Mouse (Mus musculus) intestine, embryonic 14.5 days (tissue): ENCODE measurements at regions not wholly inside any gene's neighbourhood (a gene's known extent, or its start where the extent isn't known, plus 50 kb on each side); places are given as distances from the start of the nearest gene placed in this dataset.

Experiments
- ATAC-seq: fragments of 200-750 bp; cut with Nextera tagmentation; replicated peaks from 2 replicates; pipeline ENCODE4 v1.8.0; 2017; ENCODE audit warnings: low read depth, moderate number of reproducible peaks, moderate TSS enrichment, moderate library complexity; ENCODE audit not compliant: low FRiP score, low TSS enrichment
- DNase-seq: peaks from one replicate; pipeline ENCODE4 v3.0.0-alpha.2; 2018; ENCODE audit warnings: low spot score
- H3K27ac ChIP-seq: fragments of 300-500 bp; sonication (generic); 2 replicates; pipeline ENCODE4 v1.5.1; 2014; ENCODE audit warnings: low read depth, mild to moderate bottlenecking, control low read depth
- H3K27me3 ChIP-seq: fragments of 300-500 bp; sonication (generic); replicated peaks from 2 replicates; pipeline ENCODE4 v1.6.1; 2014; ENCODE audit warnings: low read length, control low read depth; ENCODE audit not compliant: control insufficient read depth, insufficient read depth
- H3K36me3 ChIP-seq: fragments of 300-500 bp; sonication (generic); 2 replicates; pipeline ENCODE4 v1.6.1; 2014; ENCODE audit warnings: low read length, control low read depth; ENCODE audit not compliant: control insufficient read depth, insufficient read depth
- H3K4me1 ChIP-seq: fragments of 300-500 bp; sonication (generic); replicated peaks from 2 replicates; pipeline ENCODE4 v1.6.1; 2014; ENCODE audit warnings: low read length, control low read depth, mixed read lengths; ENCODE audit not compliant: control insufficient read depth, insufficient read depth
- H3K4me2 ChIP-seq: fragments of 300-500 bp; sonication (generic); 2 replicates; pipeline ENCODE4 v1.6.1; 2014; ENCODE audit warnings: low read length
- H3K4me3 ChIP-seq: fragments of 300-500 bp; sonication (generic); 2 replicates; pipeline ENCODE4 v1.5.1; 2014; ENCODE audit warnings: low read depth, low read length, control low read depth, mixed read lengths
- H3K9ac ChIP-seq: fragments of 300-500 bp; sonication (generic); 2 replicates; pipeline ENCODE4 v1.6.1; 2014; ENCODE audit warnings: mild to moderate bottlenecking, low read length
- H3K9me3 ChIP-seq: fragments of 300-500 bp; sonication (generic); 2 replicates; pipeline ENCODE4 v1.6.1; 2016; ENCODE audit warnings: low read length, control low read depth; ENCODE audit not compliant: control insufficient read depth
- WGBS: fragments of 180-500 bp; shearing (Covaris S2); extraction: QIAGEN DNeasy Blood & Tissue Kit; methylation state at CpG from one replicate; pipeline ENCODE4 v1.1.7; 2014; 5-methylcytosine and 5-hydroxymethylcytosine counted together

- no peaks in the 10 kb centered on the region for H3K4me1 ChIP-seq
- no peaks in the 10 kb centered on the region for H3K36me3 ChIP-seq
- no peak overlapping the region for H3K4me3 ChIP-seq
- DNase-seq, result no peak
- WGBS, result 50% methylated on average over 5 of the region's 5 CpGs
- H3K4me2 ChIP-seq, result no peak overlapping the region
- no peak for ATAC-seq
- H3K27ac ChIP-seq, result no peak overlapping the region
- H3K9me3 ChIP-seq, result no peaks in the 10 kb centered on the region
- H3K27me3 ChIP-seq, result no peaks in the 10 kb centered on the region
- no peak overlapping the region for H3K9ac ChIP-seq
Observed at GRCm38 (mm10) chr2:178885686-178886085, 455.4 kb downstream of the Cdh26 start.

GRCm38 (mm10) chr2:178888704-178889103 is 458.4 kb downstream of the Cdh26 start:
- no peak overlapping the region for H3K27ac ChIP-seq
- no peak overlapping the region for H3K4me2 ChIP-seq
- 66% methylated on average over 6 of the region's 6 CpGs for WGBS
- H3K36me3 ChIP-seq, result no peaks in the 10 kb centered on the region
- no peaks in the 10 kb centered on the region for H3K4me1 ChIP-seq
- no peak overlapping the region for H3K4me3 ChIP-seq
- DNase-seq, result no peak
- no peaks in the 10 kb centered on the region for H3K9me3 ChIP-seq
- no peaks in the 10 kb centered on the region for H3K27me3 ChIP-seq
- no peak overlapping the region for H3K9ac ChIP-seq
- ATAC-seq, result peak; percentile 15; the same call in 1 of the 2 replicates

GRCm38 (mm10) chr2:178902397-178902796 is 472.1 kb downstream of the Cdh26 start:
- DNase-seq (no peak), ATAC-seq (peak; percentile 58; the same call in 1 of the 2 replicates)
- Histone ChIP-seq H3K4me3 (no peak overlapping the region), H3K4me2 (no peak overlapping the region), H3K27me3 (no peaks in the 10 kb centered on the region), H3K36me3 (no peaks in the 10 kb centered on the region), H3K4me1 (no peaks in the 10 kb centered on the region), H3K9ac (no peak overlapping the region), H3K27ac (no peak overlapping the region), H3K9me3 (0 out of 2 replicates have a peak, but pooled peaks cover 2% of the 10 kb centered on the region)
- WGBS, result 43% methylated on average over 5 of the region's 5 CpGs

- no peak overlapping the region for H3K27ac ChIP-seq
- 81% methylated on average over 7 of the region's 7 CpGs for WGBS
- no peaks in the 10 kb centered on the region for H3K4me1 ChIP-seq
- no peaks in the 10 kb centered on the region for H3K27me3 ChIP-seq
- H3K9me3 ChIP-seq, result 0 out of 2 replicates have a peak, but pooled peaks cover 2% of the 10 kb centered on the region
- no peak overlapping the region for H3K9ac ChIP-seq
- no peak overlapping the region for H3K4me3 ChIP-seq
- no peak overlapping the region for H3K4me2 ChIP-seq
- no peak for ATAC-seq
- DNase-seq, result no peak
- H3K36me3 ChIP-seq, result no peaks in the 10 kb centered on the region
Observed at GRCm38 (mm10) chr2:178909325-178909724, 479.0 kb downstream of the Cdh26 start.

- no peak for ATAC-seq
- Histone ChIP-seq H3K4me3 (no peak overlapping the region), H3K9ac (no peak overlapping the region), H3K27me3 (no peaks in the 10 kb centered on the region), H3K27ac (no peak overlapping the region), H3K36me3 (no peaks in the 10 kb centered on the region), H3K9me3 (0 out of 2 replicates have a peak, but pooled peaks cover 2% of the 10 kb centered on the region), H3K4me1 (no peaks in the 10 kb centered on the region), H3K4me2 (no peak overlapping the region)
- whole genome bisulfite sequencing, result 60% methylated on average over 3 of the region's 3 CpGs
- DNase-seq, result no peak
Observed at GRCm38 (mm10) chr2:178911646-178912045, 481.3 kb downstream of the Cdh26 start.

GRCm38 (mm10) chr2:178916316-178917033 is 486.1 kb downstream of the Cdh26 start:
- Histone ChIP-seq H3K9me3 (no peaks in the 10 kb centered on the region), H3K9ac (no peak overlapping the region), H3K27ac (no peak overlapping the region), H3K27me3 (no peaks in the 10 kb centered on the region), H3K4me2 (no peak overlapping the region), H3K36me3 (no peaks in the 10 kb centered on the region), H3K4me1 (no peaks in the 10 kb centered on the region), H3K4me3 (no peak overlapping the region)
- DNase-seq (no peak), ATAC-seq (no peak)
- 80% methylated on average over 6 of the region's 6 CpGs for WGBS

- Histone ChIP-seq H3K4me2 (no peak overlapping the region), H3K27ac (no peak overlapping the region), H3K27me3 (no peaks in the 10 kb centered on the region), H3K9me3 (no peaks in the 10 kb centered on the region), H3K4me1 (no peaks in the 10 kb centered on the region), H3K4me3 (no peak overlapping the region), H3K9ac (no peak overlapping the region), H3K36me3 (no peaks in the 10 kb centered on the region)
- ATAC-seq, result no peak
- DNase-seq, result no peak
- 78% methylated on average over 4 of the region's 4 CpGs for WGBS
Observed at GRCm38 (mm10) chr2:178924456-178925115, 494.3 kb downstream of the Cdh26 start.

GRCm38 (mm10) chr2:178927038-178927660 is 496.8 kb downstream of the Cdh26 start:
- no peak overlapping the region for H3K4me3 ChIP-seq
- no peaks in the 10 kb centered on the region for H3K9me3 ChIP-seq
- H3K36me3 ChIP-seq, result no peaks in the 10 kb centered on the region
- no peak overlapping the region for H3K9ac ChIP-seq
- 79% methylated on average over 13 of the region's 13 CpGs for WGBS
- no peak overlapping the region for H3K4me2 ChIP-seq
- ATAC-seq, result no peak
- H3K27me3 ChIP-seq, result no peaks in the 10 kb centered on the region
- no peak overlapping the region for H3K27ac ChIP-seq
- H3K4me1 ChIP-seq, result no peaks in the 10 kb centered on the region
- DNase-seq, result no peak
